Mouse (Mus musculus) testis, adult 2 months (tissue): ENCODE measurements around the gene H3f3a.

Experiments used
- CTCF ChIP-seq: fragments of 200-500 bp; IDR thresholded peaks from 2 replicates; pipeline ENCODE4 v1.5.1; 2012; ENCODE audit warnings: low read depth, mild to moderate bottlenecking, inconsistent platforms, low read length, moderate library complexity; ENCODE audit not compliant: control insufficient read depth, insufficient read depth, insufficient replicate concordance
- POLR2A ChIP-seq: fragments of 200-500 bp; IDR thresholded peaks from 2 replicates; pipeline ENCODE4 v1.6.1; 2012; ENCODE audit warnings: low read depth, mild to moderate bottlenecking, inconsistent platforms, low read length, moderate library complexity; ENCODE audit not compliant: control insufficient read depth

- TF ChIP-seq CTCF (no peak), POLR2A (no peak)
Observed at GRCm38 (mm10) chr1:180835273-180836015, 21.7 kb upstream of the H3f3a start.
